Mouse (Mus musculus): ENCODE results near the gene Rnf225. TPM values are rescaled to one million over a fixed set of nuclear protein-coding genes. Genes with fewer than 3 reads are reported as not detected.
A peak's percentile ranks its signal among the peaks of the same experiment; 100 is the strongest.
"Not testable (repeated sequence)": the region's sequence is repeated elsewhere in the genome, so short reads cannot be mapped to it uniquely, and the experiment has no call there.

Gene Rnf225
- polyA plus RNA-seq (2015; fragmentation: Nextera tagmentation; extraction: Ambion mirVana): 0.29 and 0.32 TPM in 2 replicates

GRCm38 (mm10) chr7:12927191-12927680 lies at the start of gene Rnf225:
Rnf225 (plus strand) TSS chr7:12927416.
- peaks cover 37% of the 10 kb centered on the region for H3K36me3 ChIP-seq (ENCODE audit: insufficient read depth, low read length)
- peak within 1 kb of the TSS; percentile 39; the same call in 1 of the 2 replicates for H3K9ac ChIP-seq (ENCODE audit: low read depth, low read length)
- H3K4me3 ChIP-seq (replicated peaks; ENCODE audit: low read depth, low read length): peak within 1 kb of the TSS; percentile 27
- peak; percentile 30 for ATAC-seq (replicated peaks; ENCODE audit: low FRiP score, low read depth)
- DNase-seq (ENCODE audit: low spot score): peak; percentile 22
- no peak within 1 kb of the TSS for H3K27ac ChIP-seq
- peak within 1 kb of the TSS; percentile 62 for H3K4me2 ChIP-seq (ENCODE audit: low read length)
- H3K9me3 ChIP-seq (replicated peaks; ENCODE audit: low read length): no peaks in the 10 kb centered on the region
- no peaks in the 10 kb centered on the region for H3K27me3 ChIP-seq (ENCODE audit: insufficient read depth, low read length)
- peaks cover 8% of the 10 kb centered on the region for H3K4me1 ChIP-seq (replicated peaks; ENCODE audit: insufficient read depth, low read length)
- 17% methylated on average over 8 of the region's 8 CpGs for WGBS
- no peak for TF ChIP-seq CTCF (IDR thresholded peaks at IDR 0.05; ENCODE audit: low read depth)

GRCm38 (mm10) chr7:12880036-12880435 lies 47.2 kb upstream of the Rnf225 start:
- H3K36me3 ChIP-seq (ENCODE audit: insufficient read depth, low read length): 0 out of 2 replicates have a peak, but pooled peaks cover 4% of the 10 kb centered on the region
- H3K4me3 ChIP-seq (replicated peaks; ENCODE audit: low read depth, low read length): no peak overlapping the region
- H3K9ac ChIP-seq (ENCODE audit: low read depth, low read length): no peak overlapping the region
- peaks cover 6% of the 10 kb centered on the region for H3K4me1 ChIP-seq (replicated peaks; ENCODE audit: insufficient read depth, low read length)
- DNase-seq (ENCODE audit: low spot score) (no peak), ATAC-seq (replicated peaks; ENCODE audit: low FRiP score, low read depth) (no peak)
- H3K27ac ChIP-seq: no peak overlapping the region
- no peaks in the 10 kb centered on the region for H3K27me3 ChIP-seq (ENCODE audit: insufficient read depth, low read length)
- no peak overlapping the region for H3K4me2 ChIP-seq (ENCODE audit: low read length)
- TF ChIP-seq CTCF (IDR thresholded peaks at IDR 0.05; ENCODE audit: low read depth): no peak
- no peaks in the 10 kb centered on the region for H3K9me3 ChIP-seq (replicated peaks; ENCODE audit: low read length)

- WGBS: 42% methylated on average over 8 of the region's 8 CpGs
These were observed 46.7 kb upstream of the Rnf225 start for GRCm38 (mm10) chr7:12880497-12880896.

GRCm38 (mm10) chr7:12880911-12881660 lies 46.1 kb upstream of the Rnf225 start, which contains the start of gene Zfp128:
Zfp128 (plus strand) TSS chr7:12881177.
- ATAC-seq (replicated peaks; ENCODE audit: low FRiP score, low read depth) (peak; percentile 100), DNase-seq (ENCODE audit: low spot score) (peak; percentile 98)
- WGBS: 1% methylated on average over 35 of the region's 35 CpGs
- Histone ChIP-seq H3K4me1 (replicated peaks; ENCODE audit: insufficient read depth, low read length) (peaks cover 6% of the 10 kb centered on the region), H3K27me3 (ENCODE audit: insufficient read depth, low read length) (no peaks in the 10 kb centered on the region), H3K4me3 (replicated peaks; ENCODE audit: low read depth, low read length) (peak within 1 kb of the TSS; percentile 80), H3K27ac (no peak within 1 kb of the TSS), H3K4me2 (ENCODE audit: low read length) (peak within 1 kb of the TSS; percentile 73), H3K9ac (ENCODE audit: low read depth, low read length) (peak within 1 kb of the TSS; percentile 58), H3K9me3 (replicated peaks; ENCODE audit: low read length) (no peaks in the 10 kb centered on the region), H3K36me3 (ENCODE audit: insufficient read depth, low read length) (peaks cover 14% of the 10 kb centered on the region)
- TF ChIP-seq CTCF (IDR thresholded peaks at IDR 0.05; ENCODE audit: low read depth): 0 out of 2 replicates have a peak, but pooled peaks have one; percentile 20

More at GRCm38 (mm10) chr7:12880497-12880896, 46.7 kb upstream of the Rnf225 start:
- Histone ChIP-seq H3K9ac (ENCODE audit: low read depth, low read length) (0 out of 2 replicates have a peak overlapping the region, but pooled peaks have one; percentile 58), H3K4me3 (replicated peaks; ENCODE audit: low read depth, low read length) (peak overlapping the region; percentile 80), H3K4me2 (ENCODE audit: low read length) (peak overlapping the region; percentile 73)
- DNase-seq (ENCODE audit: low spot score); ATAC-seq (replicated peaks; ENCODE audit: low FRiP score, low read depth); H3K9me3 ChIP-seq (replicated peaks; ENCODE audit: low read length); H3K36me3 ChIP-seq (ENCODE audit: insufficient read depth, low read length); H3K27ac ChIP-seq; H3K4me1 ChIP-seq (replicated peaks; ENCODE audit: insufficient read depth, low read length); H3K27me3 ChIP-seq (ENCODE audit: insufficient read depth, low read length): not testable (repeated sequence)

GRCm38 (mm10) chr7:12886563-12887266 lies 40.5 kb upstream of the Rnf225 start:
- Histone ChIP-seq H3K36me3 (ENCODE audit: insufficient read depth, low read length) (peaks cover 51% of the 10 kb centered on the region), H3K27ac (no peak overlapping the region), H3K27me3 (ENCODE audit: insufficient read depth, low read length) (no peaks in the 10 kb centered on the region), H3K9me3 (replicated peaks; ENCODE audit: low read length) (no peaks in the 10 kb centered on the region), H3K9ac (ENCODE audit: low read depth, low read length) (no peak overlapping the region), H3K4me1 (replicated peaks; ENCODE audit: insufficient read depth, low read length) (peaks cover 2% of the 10 kb centered on the region), H3K4me2 (ENCODE audit: low read length) (no peak overlapping the region), H3K4me3 (replicated peaks; ENCODE audit: low read depth, low read length) (no peak overlapping the region)
- TF ChIP-seq CTCF (IDR thresholded peaks at IDR 0.05; ENCODE audit: low read depth): no peak
- 91% methylated on average over 12 of the region's 12 CpGs for WGBS
- DNase-seq (ENCODE audit: low spot score) (no peak), ATAC-seq (replicated peaks; ENCODE audit: low FRiP score, low read depth) (no peak)

GRCm38 (mm10) chr7:12887585-12887984 lies 39.6 kb upstream of the Rnf225 start:
- no peak for ATAC-seq (replicated peaks; ENCODE audit: low FRiP score, low read depth)
- H3K9me3 ChIP-seq (replicated peaks; ENCODE audit: low read length): no peaks in the 10 kb centered on the region
- WGBS: 95% methylated on average over 5 of the region's 5 CpGs

More at GRCm38 (mm10) chr7:12887585-12887984, 39.6 kb upstream of the Rnf225 start:
- Histone ChIP-seq H3K4me2 (ENCODE audit: low read length) (no peak overlapping the region), H3K9ac (ENCODE audit: low read depth, low read length) (no peak overlapping the region), H3K27ac (no peak overlapping the region), H3K4me3 (replicated peaks; ENCODE audit: low read depth, low read length) (no peak overlapping the region), H3K36me3 (ENCODE audit: insufficient read depth, low read length) (peaks cover 51% of the 10 kb centered on the region), H3K27me3 (ENCODE audit: insufficient read depth, low read length) (no peaks in the 10 kb centered on the region), H3K4me1 (replicated peaks; ENCODE audit: insufficient read depth, low read length) (no peaks in the 10 kb centered on the region)
- no peak for DNase-seq (ENCODE audit: low spot score)
- TF ChIP-seq CTCF (IDR thresholded peaks at IDR 0.05; ENCODE audit: low read depth): no peak
